Mouse (Mus musculus) right cerebral cortex, adult 2 months (tissue): ENCODE results near the gene Rere.
"Not testable (repeated sequence)": the region's sequence is repeated elsewhere in the genome, so short reads cannot be mapped to it uniquely, and the experiment has no call there.

Source experiments
- DNase-seq, 2 experiments: peaks; one replicate each; pipeline ENCODE4 v3.0.0; 2021 to 2022; ENCODE audit warnings: low spot score in 2 of 2

Gene Rere

DNA sequence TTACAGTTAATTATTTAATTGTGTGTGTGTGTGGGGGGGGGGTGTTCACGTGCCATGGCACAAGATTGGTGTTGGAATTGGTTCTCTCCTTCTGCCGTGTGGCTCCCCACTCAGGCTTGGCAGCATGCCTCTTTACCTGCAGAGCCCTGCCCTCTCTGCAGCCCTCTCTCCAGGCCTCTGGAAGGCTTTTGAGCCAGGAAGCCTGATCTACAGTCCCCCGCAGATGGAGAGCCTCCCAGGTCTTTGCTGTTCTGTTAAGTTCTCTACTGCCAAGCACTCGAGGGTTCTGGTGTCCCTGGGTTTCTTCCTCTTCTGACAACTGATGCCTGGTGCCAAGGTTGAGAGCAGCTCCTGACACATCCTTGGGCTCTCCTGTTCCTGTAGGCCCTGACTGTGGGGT, 27.0 kb upstream of the Rere start:
- DNase-seq: no peak

DNA sequence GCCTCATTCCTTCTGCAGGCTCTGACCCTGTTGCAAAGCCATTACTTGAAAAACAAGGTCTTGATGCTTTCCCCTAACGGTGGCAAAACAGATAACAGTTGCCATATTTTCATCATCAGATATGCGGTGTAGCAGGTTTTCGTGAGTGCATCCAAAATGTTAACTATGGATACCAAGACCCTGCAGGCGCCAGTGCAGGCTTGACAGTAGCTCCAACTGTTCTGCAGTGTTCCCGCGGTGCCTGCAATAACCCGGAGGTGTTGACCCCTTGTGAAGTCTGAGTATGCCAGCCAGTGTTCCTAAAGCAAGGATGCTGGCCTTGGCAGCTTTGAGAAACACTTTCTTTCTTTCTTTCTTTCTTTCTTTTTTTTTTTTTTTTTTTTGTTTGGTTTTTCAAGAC, 26.3 kb upstream of the Rere start:
- no peak for DNase-seq

DNA sequence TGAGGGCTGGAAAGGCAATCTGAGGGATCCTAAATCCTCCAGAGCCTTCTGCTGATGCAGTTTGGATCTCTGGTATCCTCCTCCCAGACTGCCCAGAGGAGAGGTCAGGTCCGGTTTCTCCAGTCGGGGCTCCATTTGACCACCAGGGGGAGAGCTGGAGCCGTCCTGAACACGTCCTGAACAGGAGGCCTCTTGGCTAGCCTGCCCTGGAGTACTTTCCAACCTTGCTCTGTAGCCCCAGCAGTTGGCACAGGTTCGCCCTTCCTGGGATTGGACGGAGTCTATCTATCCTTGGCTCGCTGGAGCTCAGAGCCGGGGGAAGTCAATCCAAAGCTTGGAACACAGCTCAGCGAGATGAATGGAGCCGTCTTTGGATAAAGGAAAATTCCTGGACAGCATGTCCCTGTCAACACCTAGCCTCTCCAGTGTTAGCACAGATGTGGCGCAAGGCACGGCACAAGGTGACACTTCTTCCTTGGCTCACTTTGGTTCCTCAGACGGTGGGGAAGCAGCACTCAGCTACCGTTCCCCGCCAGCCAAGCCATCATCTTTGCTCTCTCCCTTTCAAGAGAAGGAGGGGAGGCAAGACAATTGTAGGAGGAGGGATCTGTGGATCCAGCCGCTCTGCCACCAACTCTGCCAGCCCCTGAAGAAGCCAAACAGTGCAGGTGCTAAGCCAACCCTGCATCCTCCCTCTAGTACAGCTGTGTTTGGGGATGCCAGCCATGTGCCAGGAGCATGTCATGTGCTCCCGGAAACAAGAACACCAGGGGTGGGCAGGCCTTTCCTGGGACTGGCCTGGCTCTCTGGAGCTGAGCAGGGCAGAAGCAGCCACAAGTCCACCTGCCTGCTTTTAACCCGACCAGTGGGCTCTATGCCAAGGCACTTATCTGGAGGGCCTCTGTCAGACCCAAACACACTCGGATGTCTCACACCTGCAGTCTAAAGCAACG, 23.9 kb upstream of the Rere start:
- peak; percentile 66 to 69 for DNase-seq

DNA sequence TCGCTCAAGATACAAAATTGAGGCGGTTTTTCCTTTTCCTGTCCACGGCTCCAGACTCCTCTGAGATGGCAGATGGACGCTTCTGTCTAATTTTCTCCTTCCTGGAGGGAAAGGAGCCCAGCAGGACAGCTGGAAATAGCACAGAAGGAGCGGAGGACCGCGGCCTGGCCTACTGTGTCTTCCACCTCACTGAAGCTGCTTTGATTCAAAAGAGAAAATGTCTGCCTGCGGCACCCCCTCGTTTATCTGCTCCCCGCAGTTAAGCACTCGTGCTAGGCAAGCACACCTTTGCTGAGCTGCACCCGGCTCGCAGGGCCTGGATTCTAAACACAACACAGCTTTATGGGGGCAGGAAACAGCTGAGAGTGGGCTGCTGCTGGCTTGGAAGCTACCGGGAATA, 23.1 kb upstream of the Rere start:
- DNase-seq: peak in 1 of 2 experiments; percentile 53

DNA sequence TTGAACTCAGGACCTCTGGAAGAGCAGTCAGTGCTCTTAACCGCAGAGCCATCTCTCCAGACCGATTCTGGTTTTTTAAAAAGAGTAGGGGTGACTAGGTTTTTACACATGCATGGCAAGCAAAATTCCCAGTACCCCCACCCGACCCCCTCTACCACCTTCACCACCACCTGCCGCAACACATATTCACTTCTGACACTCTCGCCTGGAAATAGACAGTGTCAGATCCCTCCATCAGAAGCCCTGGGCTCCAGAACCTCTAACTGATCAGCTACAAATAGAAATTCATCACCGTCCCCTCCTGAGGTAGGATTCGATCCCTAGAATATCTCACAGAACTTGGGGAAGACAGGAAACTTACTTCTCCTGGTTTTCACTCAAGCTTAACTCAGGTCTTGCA, 21.9 kb upstream of the Rere start:
- DNase-seq: no peak

DNA sequence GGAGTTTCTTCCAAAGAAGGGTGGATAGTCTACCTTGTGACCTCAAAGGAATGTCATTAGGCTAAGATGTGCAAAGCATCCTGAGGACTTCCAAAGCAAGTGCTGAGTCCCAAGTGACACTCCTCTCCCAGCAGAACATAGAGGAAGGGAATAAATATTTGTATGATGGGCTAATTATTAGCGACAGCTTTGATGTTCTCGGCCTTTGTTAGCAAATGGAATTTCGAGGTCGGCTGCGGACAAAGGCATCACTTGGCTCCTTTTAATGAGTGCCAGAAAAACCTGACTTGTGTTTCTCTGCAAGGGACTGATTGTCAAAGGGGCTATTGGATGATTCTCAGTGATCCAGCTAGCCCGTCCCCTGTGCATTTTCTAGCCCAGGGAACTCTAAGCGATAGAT, 21.3 kb upstream of the Rere start:
- no peak for DNase-seq

DNA sequence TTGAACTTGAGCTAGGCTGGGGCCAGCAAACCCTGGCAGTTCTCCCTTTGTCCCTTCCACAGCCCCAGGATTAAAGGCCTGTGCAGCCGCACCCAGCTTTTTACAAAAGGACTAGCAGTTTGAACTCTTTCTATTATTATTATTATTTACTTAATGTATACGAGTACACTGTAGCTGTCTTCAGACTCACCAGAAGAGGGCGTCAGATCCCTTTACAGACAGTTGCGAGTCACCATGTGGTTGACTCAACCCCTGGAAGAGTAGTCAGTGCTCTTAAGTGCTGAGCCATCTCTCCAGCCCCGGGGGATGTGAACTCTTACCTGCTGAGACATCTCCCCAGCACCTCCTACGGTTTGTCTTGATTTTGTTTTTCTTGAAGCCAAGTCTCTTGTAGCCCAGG, 20.7 kb upstream of the Rere start:
- DNase-seq: no peak

DNA sequence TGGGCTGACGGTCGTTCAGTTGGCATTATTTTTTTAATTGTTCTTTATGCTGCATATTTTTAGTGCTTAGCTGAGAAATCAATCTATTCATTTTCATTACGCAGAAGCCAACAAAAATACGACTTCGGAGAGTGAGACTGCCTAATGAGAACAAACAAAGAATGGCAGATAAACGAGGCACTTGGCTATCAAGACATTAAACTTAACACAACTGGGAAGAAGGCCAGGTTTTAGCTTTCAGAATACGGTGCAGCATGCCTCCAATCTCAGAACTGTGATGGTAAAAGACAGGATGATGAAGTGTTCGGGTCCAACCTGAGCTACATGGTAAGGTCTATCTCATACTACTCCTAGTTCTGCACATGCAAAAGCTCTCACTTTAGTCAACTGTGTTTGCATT, 19.1 kb upstream of the Rere start:
- no peak for DNase-seq

DNA sequence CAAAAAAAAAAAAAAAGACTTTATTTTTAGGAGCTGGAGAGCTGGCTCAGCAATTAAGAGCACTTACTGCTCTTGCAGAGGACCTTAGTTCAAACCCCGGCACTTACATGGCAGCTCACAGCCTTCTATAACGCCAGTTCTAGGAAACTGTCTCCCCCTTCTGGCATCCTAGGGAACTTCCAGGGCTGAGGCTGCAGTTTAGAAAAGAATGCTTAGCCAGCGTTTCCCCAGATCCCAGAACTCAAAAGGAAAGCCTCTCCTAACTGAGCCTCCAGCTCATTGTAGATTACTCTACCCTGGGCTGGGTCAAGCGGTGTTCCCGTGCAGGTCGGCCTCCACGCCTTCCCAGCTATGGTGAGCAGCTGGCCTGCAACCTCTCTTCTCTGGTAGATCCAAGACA, 16.5 kb upstream of the Rere start:
- DNase-seq: no peak

DNA sequence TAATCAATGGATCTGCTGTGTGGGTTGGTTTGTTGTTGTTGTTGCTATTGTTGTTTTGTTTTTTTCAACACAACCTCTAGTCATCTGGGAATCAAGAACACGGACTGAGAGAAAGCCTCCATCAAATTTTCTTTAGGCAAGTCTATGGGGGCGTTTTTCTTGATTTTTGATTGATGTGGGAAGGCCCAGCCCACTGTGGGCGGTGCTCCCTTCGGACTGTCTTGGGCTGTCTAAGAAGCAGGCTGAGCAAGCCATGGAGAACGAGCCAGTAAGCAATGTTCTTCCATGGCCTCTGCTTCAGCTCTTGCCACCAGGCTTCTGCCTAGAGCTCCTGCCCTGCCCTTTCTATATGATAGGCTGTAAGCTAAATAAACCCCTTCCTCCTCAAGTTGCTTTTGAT, 16.0 kb upstream of the Rere start:
- no peak for DNase-seq

DNA sequence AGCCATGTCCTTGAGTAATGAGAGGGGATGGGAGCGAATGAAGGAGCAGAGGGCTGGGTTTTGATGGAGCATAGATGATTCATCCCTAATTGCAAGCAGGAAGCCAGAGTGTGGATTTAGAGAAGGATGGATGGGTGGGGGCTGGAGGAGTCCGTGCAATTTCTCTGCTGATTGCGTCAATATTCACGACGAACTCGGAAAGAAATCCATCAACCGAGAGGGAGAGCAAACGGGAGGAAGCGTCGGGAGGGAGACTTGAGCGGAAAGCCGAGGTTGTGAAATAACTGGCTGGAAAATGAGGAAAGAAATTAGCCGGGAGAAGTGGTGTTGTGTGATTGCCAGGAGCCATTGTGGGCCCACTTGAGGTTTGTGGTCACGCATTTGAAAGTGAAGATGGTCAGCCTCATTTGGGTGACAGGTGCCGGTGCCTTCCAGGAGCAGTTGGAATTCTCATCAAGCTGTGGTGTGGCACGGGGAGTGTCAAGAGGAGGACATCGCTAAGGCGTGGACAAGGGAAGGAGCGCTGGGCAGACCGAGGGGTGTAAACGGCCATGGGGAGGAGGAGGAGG, 14.7 kb upstream of the Rere start:
- DNase-seq: no peak

DNA sequence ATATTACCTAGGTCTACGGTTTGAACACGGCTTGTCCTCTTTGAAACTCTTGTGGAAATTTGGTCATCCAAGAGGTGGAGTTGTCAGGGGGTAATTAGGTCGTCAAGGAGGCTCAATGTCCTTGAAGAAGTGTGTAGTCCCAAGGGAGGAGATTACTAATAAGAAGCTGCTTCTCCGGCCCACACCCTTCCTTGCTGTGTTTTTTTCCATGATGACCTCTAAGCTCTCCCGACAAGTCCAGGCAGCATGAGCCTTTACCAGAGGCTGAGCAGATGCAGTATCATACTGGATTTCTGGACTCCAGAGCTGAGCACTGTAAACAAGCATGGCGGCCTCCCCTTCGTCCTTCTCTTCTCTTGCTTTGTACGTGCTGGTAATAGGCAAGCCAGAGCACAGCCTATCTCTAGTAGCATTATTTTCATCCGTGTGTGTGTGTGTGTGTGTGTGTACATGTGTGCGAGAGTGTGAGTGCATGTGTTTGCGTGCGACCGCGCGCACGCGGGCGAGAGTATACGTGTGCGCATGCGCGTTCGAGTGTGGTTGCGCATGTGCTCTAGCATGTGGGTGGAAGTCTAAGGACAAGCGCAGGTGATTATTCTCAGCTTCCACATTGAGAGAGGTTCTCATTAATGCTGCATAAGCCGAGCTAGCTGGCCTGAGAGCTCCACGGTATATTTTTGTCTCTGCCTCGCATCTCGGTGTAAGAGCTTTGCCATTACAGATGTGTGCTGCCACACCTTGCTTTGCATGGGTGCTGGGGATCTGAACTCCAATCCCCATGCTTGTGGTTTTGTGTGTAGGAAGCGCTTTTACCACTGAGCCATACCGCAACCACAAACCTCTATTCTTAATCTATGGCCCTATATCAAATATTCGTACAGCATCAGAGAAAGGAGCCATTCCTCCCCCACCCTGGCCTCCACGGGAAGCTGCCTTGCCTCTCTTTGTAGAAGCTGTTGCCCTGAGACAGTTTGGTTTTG, 12.5 kb upstream of the Rere start:
- DNase-seq: no peak

DNA sequence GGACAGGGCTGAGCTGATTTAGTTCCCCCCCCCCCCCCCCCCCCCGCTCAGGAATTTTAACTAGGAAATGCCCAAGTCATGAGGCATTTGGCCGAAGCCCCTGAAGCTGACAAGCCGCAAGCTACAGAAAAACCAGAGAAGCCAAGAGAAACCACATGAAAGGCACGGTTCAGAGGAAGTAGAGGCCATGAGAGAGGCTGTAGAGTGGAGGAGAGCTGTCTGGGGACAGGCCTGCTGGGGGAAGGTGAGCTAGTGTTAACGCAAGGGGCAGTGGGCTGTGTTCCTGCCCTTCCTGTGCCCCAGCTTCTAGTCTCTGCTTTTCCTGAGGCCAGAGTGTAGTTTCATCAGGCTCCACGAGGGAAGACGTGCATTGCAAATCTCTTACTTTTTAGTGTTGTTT, 11.8 kb upstream of the Rere start:
- no peak for DNase-seq

DNA sequence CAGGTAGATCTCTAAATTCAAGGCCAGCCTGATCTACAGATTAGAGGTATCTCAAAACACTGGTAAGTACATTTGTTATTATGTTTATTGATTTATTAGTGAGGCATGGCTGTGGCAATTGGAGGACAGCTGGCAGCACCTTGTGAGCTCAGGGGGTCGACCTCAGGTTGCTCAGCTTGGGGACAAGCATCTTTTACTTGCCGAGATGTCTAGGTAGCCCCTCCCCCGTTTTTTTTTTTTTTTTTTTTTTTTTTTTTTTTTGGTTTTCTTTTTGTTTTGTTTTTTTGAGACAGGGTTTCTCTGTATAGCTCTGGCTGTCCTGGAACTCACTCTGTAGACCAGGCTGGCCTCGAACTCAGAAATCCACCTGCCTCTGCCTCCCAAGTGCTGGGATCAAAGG, 10.7 kb upstream of the Rere start:
- not testable (repeated sequence) for DNase-seq

DNA sequence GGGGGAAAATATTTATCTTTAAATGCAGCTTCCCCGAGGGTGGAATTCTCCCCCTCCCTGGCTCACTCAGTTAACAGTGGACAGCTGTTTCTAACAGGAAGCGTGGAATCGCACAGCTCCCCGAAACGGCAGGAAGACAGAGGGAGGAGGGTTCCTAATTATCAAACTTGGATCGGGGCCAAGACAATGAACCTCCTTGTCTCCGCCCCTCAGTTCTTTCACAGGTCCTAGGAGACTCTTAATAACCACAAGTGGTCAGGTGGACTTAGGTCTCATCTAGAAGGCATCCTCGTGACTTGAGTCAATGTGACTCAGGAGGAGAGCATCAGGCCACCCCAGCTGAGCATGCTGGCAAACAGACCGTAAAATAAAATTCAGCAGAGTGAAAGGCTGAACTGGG, 8.7 kb upstream of the Rere start:
- no peak for DNase-seq

DNA sequence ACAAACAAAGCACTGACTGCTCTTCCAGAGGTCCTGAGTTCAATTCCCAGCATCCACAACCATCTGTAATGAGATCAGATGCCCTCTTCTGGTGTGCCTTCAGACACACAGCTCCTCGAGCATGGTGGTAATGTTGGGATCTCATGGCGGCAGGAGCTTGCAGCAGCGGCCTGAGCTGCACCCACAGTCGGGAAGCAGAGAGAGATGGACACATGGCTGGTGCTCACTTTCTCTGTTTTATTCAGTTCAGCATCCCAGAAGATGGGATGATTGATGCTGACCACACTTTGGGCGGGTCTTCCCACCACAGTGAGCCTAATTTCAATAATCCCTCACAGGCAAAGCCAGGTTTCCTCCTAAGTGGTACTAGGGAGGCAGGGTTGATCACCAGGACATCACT, 5.9 kb upstream of the Rere start:
- no peak for DNase-seq

DNA sequence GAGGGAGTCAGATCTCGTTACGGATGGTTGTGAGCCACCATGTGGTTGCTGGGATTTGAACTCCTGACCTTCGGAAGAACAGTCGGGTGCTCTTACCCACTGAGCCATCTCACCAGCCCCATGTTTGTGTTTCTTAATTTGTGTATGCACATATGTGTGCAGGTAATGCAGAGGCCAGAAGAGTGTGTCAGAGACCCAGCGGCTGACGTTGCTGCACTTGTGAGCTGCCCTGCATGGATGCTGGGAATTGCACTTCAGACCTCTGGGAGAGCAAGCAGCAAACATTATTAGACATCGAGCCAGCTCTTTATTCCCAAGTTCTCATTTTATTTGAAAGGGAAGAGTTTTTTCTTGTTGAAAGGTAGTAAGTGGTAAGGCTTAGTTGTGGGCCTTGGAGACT, 2.1 kb upstream of the Rere start:
- DNase-seq: not testable (repeated sequence)

DNA sequence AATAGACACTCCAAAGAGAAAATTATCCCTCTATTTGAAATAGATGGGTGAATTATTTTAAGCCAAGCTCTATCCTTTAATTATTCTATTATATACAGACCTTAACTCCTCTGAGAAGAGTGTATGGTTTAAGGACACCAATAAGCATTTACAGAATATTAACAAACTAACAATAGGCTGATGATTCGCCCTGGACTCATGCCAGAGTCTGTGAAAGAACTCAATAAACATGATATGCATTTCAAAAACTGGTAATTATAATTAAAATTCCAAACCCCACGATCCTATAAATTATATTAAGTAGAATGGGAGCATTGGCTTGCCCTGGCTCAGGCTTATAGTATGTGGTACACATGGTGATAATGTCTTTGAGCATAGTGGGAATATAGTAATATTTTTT, 1.4 kb upstream of the Rere start:
- DNase-seq: no peak

DNA sequence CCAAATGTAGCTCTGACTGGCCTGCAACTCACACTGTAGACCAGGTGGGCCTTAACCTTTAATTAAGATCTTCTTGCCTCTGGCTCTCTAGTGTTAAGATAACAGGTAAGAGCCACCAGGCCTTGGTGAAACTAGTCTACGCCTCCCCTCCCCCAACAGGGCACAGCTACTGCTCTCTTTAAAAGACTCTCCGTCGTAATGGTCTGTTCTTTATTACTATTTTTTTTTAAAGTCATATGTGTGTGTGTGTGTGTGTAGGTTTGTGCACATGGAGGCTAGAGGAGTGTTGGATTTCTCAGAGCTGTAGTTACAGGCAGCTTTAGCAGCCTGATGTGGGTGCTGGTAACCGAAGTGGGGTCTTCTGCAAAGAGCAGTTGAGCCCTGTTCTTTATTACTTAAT, 987 bp upstream of the Rere start:
- no peak for DNase-seq

DNA sequence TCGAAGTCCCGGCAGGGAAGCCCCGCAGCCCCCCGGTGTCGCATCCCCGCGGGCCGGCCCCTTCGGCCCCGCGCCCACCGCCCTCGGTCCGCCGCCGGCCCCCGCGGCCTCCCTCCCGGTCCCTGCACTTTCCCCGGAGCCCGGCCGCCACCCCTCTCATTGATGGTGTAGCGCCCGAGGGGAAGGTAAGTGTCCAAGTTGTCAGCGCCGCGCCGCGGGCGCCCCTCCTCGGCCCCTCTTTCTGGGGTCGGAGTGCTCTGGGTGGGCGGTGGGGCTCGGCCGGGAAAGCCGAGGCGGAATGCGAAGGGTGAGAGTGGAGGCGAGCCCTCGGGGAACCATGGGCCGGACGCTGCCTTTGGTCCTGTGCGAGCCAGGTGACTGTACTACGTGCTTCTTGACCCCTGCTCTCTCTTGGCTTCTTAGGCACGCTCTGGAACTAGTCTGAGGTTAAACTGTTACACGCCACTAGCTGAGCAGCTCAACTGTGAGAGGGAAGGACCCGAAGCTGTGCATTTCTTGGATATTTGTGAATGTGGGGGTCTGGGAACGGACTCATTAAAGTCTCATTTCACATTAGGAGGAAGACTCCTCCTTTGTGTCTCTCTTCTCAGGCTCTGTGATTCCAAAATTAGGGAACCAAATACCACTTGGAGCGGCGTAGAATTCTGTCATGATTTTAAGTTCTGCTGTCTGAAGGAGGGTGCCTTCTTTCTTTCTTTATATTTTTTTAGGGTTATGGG, 615 bp downstream of the Rere start:
- no peak for DNase-seq

DNA sequence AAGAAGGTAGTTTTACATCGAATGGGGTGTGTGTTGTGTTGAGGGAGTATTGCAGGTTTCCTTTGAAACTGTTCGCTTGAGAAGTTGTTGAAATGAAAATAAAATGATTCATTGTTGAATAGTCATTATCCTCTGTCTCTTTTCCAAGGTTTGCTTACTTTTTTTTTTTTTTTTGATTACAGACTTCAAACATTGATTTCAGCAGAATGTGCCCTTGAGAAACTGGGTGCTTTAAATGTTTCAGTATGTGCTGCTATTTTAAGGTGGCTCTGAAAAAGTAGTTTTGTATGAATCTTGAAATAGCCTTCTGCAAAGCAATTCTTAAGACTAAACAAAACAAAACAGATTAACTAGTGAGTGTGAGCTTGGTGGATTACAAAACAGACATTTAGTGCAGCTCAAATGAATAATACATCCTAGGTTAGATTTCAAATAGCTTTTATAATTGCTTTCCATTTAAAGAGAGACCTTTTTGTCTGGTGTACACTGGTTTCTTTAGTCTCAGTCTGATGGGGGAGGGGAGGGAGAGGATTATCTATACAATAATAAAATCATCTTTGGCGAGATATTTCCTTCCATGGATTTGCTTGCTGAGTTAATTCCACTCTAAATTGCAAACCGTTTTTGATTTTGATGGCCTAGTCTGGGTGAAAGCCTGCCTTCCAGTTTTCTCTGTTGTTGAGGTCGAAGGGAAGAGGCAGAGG, 1.3 kb downstream of the Rere start:
- no peak for DNase-seq
